Mouse (Mus musculus) lung, adult 2 months (tissue): ENCODE data around the gene Pon2.

Source experiments
- CTCF ChIP-seq: fragments of 200-500 bp; IDR thresholded peaks from 2 replicates; pipeline ENCODE4 v1.5.1; 2011; ENCODE audit warnings: mild to moderate bottlenecking, low read length, control low read depth; ENCODE audit not compliant: insufficient read depth
- POLR2A ChIP-seq: fragments of 200-500 bp; IDR thresholded peaks from 2 replicates; pipeline ENCODE4 v1.6.1; 2011; ENCODE audit warnings: low read depth, mild to moderate bottlenecking, control low read depth, low read length, borderline replicate concordance; ENCODE audit errors: extremely low read depth

- no peak for TF ChIP-seq CTCF
- TF ChIP-seq POLR2A: no peak
These were observed 33.5 kb downstream of the Pon2 start for GRCm38 (mm10) chr6:5264793-5265192.
